In the genomic region with DNA sequence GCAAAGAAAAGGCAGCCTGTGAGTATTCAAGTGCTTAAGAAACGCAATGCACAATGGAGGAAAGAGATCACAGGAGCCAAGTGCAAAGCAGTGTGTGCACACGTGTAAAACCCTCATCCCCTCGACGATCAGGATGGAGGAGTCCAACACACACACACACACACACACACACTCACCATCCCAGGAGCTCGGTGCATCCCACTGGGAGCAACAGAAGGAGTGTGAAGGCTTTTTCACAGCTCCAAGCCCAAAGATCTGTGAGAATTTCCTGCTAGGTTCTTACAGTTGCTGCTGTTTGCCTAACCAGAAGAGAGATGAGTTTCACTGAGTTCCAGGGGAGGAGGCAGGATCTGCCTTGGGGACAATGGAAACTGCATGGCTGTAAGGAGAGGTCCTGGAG, we compare ENCODE assay signal across 15 mouse cellular contexts. TPM values are rescaled to one million over a fixed set of nuclear protein-coding genes. Genes with fewer than 3 reads are reported as not detected.
DNase-seq lines count a peak whose midpoint lies in the region; ATAC-seq and TF ChIP-seq lines count a peak whose summit lies in the region.
"Had no signal": no experiment of that assay in that cellular context is flagged by ENCODE, and none has a peak within 500 bp of the region (broad histone marks: within the 10 kb centered on the region; RNA-seq: fewer than 3 reads in every experiment).

No protein-coding gene starts in this region.

- H3K9ac ChIP-seq in hindbrain, embryonic 12.5 days, result no peak overlapping the region
- H3K9ac ChIP-seq in midbrain, embryonic 13.5 days (replicated peaks), result 0 out of 2 replicates have a peak overlapping the region, but pooled peaks have one; percentile 3
- H3K9ac ChIP-seq: liver, embryonic 14.5 days; stomach, embryonic 15.5 days had no signal

- no peak overlapping the region for H3K4me3 ChIP-seq in hindbrain, embryonic 12.5 days
- H3K4me3 ChIP-seq in midbrain, embryonic 13.5 days (replicated peaks), result no peak overlapping the region
- H3K4me3 ChIP-seq: heart, adult 2 months; limb, embryonic 10.5 days; stomach, embryonic 15.5 days had no signal

- peaks cover 32% of the 10 kb centered on the region for H3K4me1 ChIP-seq in hindbrain, embryonic 12.5 days
- H3K4me1 ChIP-seq in midbrain, embryonic 13.5 days (replicated peaks), result peaks cover 29% of the 10 kb centered on the region

- H3K27ac ChIP-seq in hindbrain, embryonic 12.5 days, result peak overlapping the region; percentile 73
- H3K27ac ChIP-seq in midbrain, embryonic 13.5 days, result peak overlapping the region; percentile 63
- H3K27ac ChIP-seq: heart, adult 2 months; limb, embryonic 10.5 days; liver, embryonic 14.5 days; stomach, embryonic 15.5 days had no signal

- peaks cover 5% of the 10 kb centered on the region; the same call in 1 of the 2 replicates for H3K36me3 ChIP-seq in hindbrain, embryonic 12.5 days
- H3K36me3 ChIP-seq in midbrain, embryonic 13.5 days, result 0 out of 2 replicates have a peak, but pooled peaks cover 8% of the 10 kb centered on the region
- H3K36me3 ChIP-seq: limb, embryonic 10.5 days; stomach, embryonic 15.5 days had no signal

- TF ChIP-seq CTCF in brain, embryonic 14.5 days (IDR thresholded peaks at IDR 0.05; ENCODE audit: borderline replicate concordance, extremely low read depth, insufficient read depth, insufficient read length), result no peak

- TF ChIP-seq POLR2A in brain, embryonic 14.5 days (IDR thresholded peaks at IDR 0.05; ENCODE audit: borderline replicate concordance, extremely low read depth, insufficient read depth, insufficient read length, poor library complexity, severe bottlenecking), result no peak

- DNase-seq in brain, adult 2 months (ENCODE audit: low read depth, low spot score), result peak; percentile 46
- DNase-seq in brain, embryonic 14.5 days (ENCODE audit: low read depth), result peak; percentile 57
- no peak for DNase-seq in Muller cell, postnatal 12 days (ENCODE audit: inconsistent ontology term)
- DNase-seq in urinary bladder, postnatal 25 days (ENCODE audit: low spot score), result no peak
- no peak for DNase-seq in layer of hippocampus, adult 8-10 months (ENCODE audit: low spot score in 2 of 2)
- DNase-seq: heart, adult 2 months; kidney, adult 18-20 months; layer of hippocampus, postnatal 36 days had no signal

- H3K9me3 ChIP-seq in hindbrain, embryonic 12.5 days (replicated peaks), result no peaks in the 10 kb centered on the region
- H3K9me3 ChIP-seq in midbrain, embryonic 13.5 days, result no peaks in the 10 kb centered on the region
- H3K9me3 ChIP-seq: limb, embryonic 10.5 days; stomach, embryonic 15.5 days had no signal

- H3K4me2 ChIP-seq in hindbrain, embryonic 12.5 days (replicated peaks), result no peak overlapping the region
- no peak overlapping the region for H3K4me2 ChIP-seq in midbrain, embryonic 13.5 days (replicated peaks)
- H3K4me2 ChIP-seq: stomach, embryonic 15.5 days had no signal

- ATAC-seq in hindbrain, embryonic 12.5 days (ENCODE audit: low FRiP score), result no peak
- peak; percentile 25; the same call in 1 of the 2 replicates for ATAC-seq in midbrain, embryonic 13.5 days
- ATAC-seq: CD4-positive, CD25-positive, alpha-beta regulatory T cell, adult 4 months; lung, postnatal 0 days had no signal

- 29% methylated on average over 5 of the region's 5 CpGs for WGBS in hindbrain, embryonic 12.5 days
- WGBS in midbrain, embryonic 13.5 days, result 9% methylated on average over 5 of the region's 5 CpGs

- H3K27me3 ChIP-seq in hindbrain, embryonic 12.5 days, result no peaks in the 10 kb centered on the region
- peaks cover 39% of the 10 kb centered on the region for H3K27me3 ChIP-seq in midbrain, embryonic 13.5 days
- H3K27me3 ChIP-seq: stomach, embryonic 15.5 days had no signal

RNA-seq across cellular contexts. Expression of a gene that starts 20.9 kb away (rescaled TPM):
- 8.8 and 11.1 TPM in 2 replicates for polyA plus RNA-seq in brain, embryonic 14.5 days (2012; rRNA removed)
- 11.5 TPM in 2 replicates for polyA plus RNA-seq in hindbrain, embryonic 12.5 days (2016; fragmentation: Nextera tagmentation; extraction: Ambion mirVana)
- 10.3 and 14.0 TPM in 2 replicates for polyA plus RNA-seq in midbrain, embryonic 13.5 days (2015; fragmentation: Nextera tagmentation; extraction: Ambion mirVana)
- 10 to 100 TPM; 13.9 to 22.5 (median 17.9) TPM for total RNA-seq in layer of hippocampus, adult 8-10 months (2022)

RNA-seq across cellular contexts. Expression of a gene that starts 35.5 kb away (rescaled TPM):
- polyA plus RNA-seq in brain, embryonic 14.5 days (2012; rRNA removed), result 4.3 and 9.0 TPM in 2 replicates
- polyA plus RNA-seq in hindbrain, embryonic 12.5 days (2016; fragmentation: Nextera tagmentation; extraction: Ambion mirVana), result 0.19 and 0.44 TPM in 2 replicates
- 4.8 and 5.7 TPM in 2 replicates for polyA plus RNA-seq in midbrain, embryonic 13.5 days (2015; fragmentation: Nextera tagmentation; extraction: Ambion mirVana)
- 1 to 10 TPM; 3.5 to 5.6 (median 4.0) TPM for total RNA-seq in layer of hippocampus, adult 8-10 months (2022)

Comparison
In these comparisons a context has a peak if more than half of its experiments do, and no peak if none do; other contexts are left out.
1. DNase-seq: peak in brain, adult 2 months (single experiment) and brain, embryonic 14.5 days (single experiment); none in Muller cell, postnatal 12 days (single experiment), urinary bladder, postnatal 25 days (single experiment) and layer of hippocampus, adult 8-10 months (0 of 2).